Mouse (Mus musculus): ENCODE results near the gene Tbcd.

DNA sequence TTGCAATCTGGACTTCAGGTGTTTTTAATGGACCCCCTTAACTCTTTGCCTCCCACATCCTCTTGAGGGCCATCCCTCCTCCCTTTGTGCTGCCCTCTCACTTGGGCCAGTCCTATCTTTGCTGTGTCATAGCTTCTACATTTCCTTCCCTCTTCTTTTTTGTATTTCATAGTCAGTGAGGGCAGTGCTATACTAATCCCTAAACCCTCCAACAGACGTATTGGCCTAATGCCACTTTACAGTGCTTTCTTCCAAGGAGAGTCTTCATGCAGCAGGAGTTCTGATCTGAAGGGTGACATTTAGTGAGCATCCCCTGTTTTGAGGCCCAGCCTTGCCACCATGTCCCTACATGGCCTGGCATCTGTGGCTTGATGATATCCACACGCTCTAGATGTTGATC is 69.0 kb downstream of the Tbcd start:
- TF ChIP-seq CTCF (IDR thresholded peaks at IDR 0.05; ENCODE audit: low read depth, low read length) (no peak), POLR2A (IDR thresholded peaks at IDR 0.05; ENCODE audit: extremely low read depth, insufficient read depth, low read length) (no peak)
